Mouse (Mus musculus): ENCODE results near the gene Rhoa.
"Not testable (repeated sequence)": the region's sequence is repeated elsewhere in the genome, so short reads cannot be mapped to it uniquely, and the experiment has no call there.

DNA sequence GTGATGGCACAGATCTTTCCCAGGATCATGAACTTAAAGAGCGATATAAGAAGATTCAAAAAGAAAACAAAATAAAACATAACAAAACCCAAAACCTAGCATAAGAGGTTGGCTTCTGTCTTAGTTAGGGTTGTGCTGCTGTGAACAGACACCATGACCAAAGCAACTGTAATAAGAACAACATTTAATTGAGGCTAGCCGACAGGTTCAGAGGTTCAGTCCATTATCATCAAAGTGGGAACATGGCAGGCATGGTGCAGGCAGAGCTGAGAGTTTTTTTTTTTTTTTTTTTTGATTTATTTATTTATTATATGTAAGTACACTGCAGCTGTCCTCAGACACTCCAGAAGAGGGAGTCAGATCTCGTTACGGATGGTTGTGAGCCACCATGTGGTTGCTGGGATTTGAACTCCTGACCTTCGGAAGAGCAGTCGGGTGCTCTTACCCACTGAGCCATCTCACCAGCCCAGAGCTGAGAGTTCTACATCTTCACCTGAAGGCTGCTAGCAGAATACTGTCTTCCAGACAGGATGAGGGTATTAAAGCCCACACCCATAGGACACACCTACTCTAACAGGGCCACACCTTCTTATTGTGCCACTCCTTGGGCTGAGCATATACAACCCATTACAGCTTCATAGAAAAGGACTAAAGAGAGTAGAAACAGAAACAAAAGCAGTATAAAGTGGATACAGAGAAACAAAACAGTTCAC lies 18.2 kb upstream of the Rhoa start:
- TF ChIP-seq HCFC1 (IDR thresholded peaks at IDR 0.05; ENCODE audit: borderline replicate concordance, insufficient read depth, low read length); CHD2 (IDR thresholded peaks at IDR 0.05; ENCODE audit: low read depth, low read length); ZC3H11A (IDR thresholded peaks at IDR 0.05; ENCODE audit: borderline replicate concordance, low read depth, low read length): not testable (repeated sequence)

All from ES-E14 (cell line).